Mouse (Mus musculus) MEL (cell line): ENCODE data around the gene Adamts14. TPM values are rescaled to one million over a fixed set of nuclear protein-coding genes. Genes with fewer than 3 reads are reported as not detected.

Source experiments
- DNase-seq: peaks from one replicate; pipeline ENCODE4 v3.0.0; 2011; ENCODE audit warnings: low read depth, low spot score
- H3K27ac ChIP-seq: 2 replicates; pipeline ENCODE4 v1.5.1; 2012; ENCODE audit warnings: low read depth, mild to moderate bottlenecking, control low read depth, low read length, moderate library complexity; ENCODE audit not compliant: control insufficient read depth
- H3K27me3 ChIP-seq, 2 experiments: fragments of 150-350 bp in 1 of 2; sonication (generic) in 1 of 2; 2 replicates each; pipeline ENCODE4 v1.6.1; 2012; ENCODE audit warnings: low read length in 2 of 2, mild to moderate bottlenecking in 2 of 2, improper control_type of control experiment in 1 of 2, moderate library complexity in 1 of 2; ENCODE audit not compliant: insufficient read depth in 2 of 2, control insufficient read depth in 1 of 2
- H3K36me3 ChIP-seq, 2 experiments: 2 replicates each; pipeline ENCODE4 v1.6.1; 2012 to 2014; ENCODE audit warnings: low read length in 2 of 2, improper control_type of control experiment in 1 of 2, inconsistent platforms in 1 of 2, mild to moderate bottlenecking in 1 of 2; ENCODE audit not compliant: insufficient read depth in 2 of 2, control insufficient read depth in 1 of 2
- H3K4me1 ChIP-seq, 2 experiments: fragments of 150-350 bp in 1 of 2; sonication (generic) in 1 of 2; 2 replicates each; pipeline ENCODE4 v1.6.1; 2012; ENCODE audit warnings: low read length in 2 of 2, improper control_type of control experiment in 1 of 2, mild to moderate bottlenecking in 1 of 2; ENCODE audit not compliant: insufficient read depth in 2 of 2, control insufficient read depth in 1 of 2
- H3K4me3 ChIP-seq, 2 experiments: fragments of 150-350 bp in 1 of 2; sonication (generic) in 1 of 2; 2 replicates each; pipeline ENCODE4 v1.5.1; 2012; ENCODE audit warnings: low read depth in 2 of 2, low read length in 2 of 2, mild to moderate bottlenecking in 2 of 2, moderate library complexity in 2 of 2, control low read depth in 1 of 2, improper control_type of control experiment in 1 of 2; ENCODE audit not compliant: control insufficient read depth in 1 of 2, insufficient read depth in 1 of 2
- H3K79me2 ChIP-seq: 2 replicates; pipeline ENCODE4 v1.6.1; 2012; ENCODE audit warnings: mild to moderate bottlenecking, low read length, moderate library complexity; ENCODE audit not compliant: control insufficient read depth, poor library complexity, insufficient read depth
- H3K9ac ChIP-seq: 2 replicates; pipeline ENCODE4 v1.6.1; 2012; ENCODE audit warnings: low read depth, mild to moderate bottlenecking, control low read depth, low read length, moderate library complexity; ENCODE audit not compliant: control insufficient read depth, poor library complexity, severe bottlenecking
- H3K9me3 ChIP-seq: fragments of 150-350 bp; sonication (generic); replicated peaks from 2 replicates; pipeline ENCODE4 v1.6.1; 2012; ENCODE audit warnings: mild to moderate bottlenecking, low read length, improper control_type of control experiment, moderate library complexity; ENCODE audit not compliant: insufficient read depth
- CHD1 ChIP-seq: IDR thresholded peaks from 2 replicates; pipeline ENCODE4 v1.6.1; 2012; ENCODE audit warnings: low read depth, mild to moderate bottlenecking, inconsistent platforms, low read length, improper control_type of control experiment
- CHD2 ChIP-seq: IDR thresholded peaks from 2 replicates; pipeline ENCODE4 v1.6.1; 2011; ENCODE audit warnings: low read length, improper control_type of control experiment
- E2F4 ChIP-seq: IDR thresholded peaks from 2 replicates; pipeline ENCODE4 v1.6.1; 2011; ENCODE audit warnings: low read depth, low read length, improper control_type of control experiment, borderline replicate concordance
- ELF1 ChIP-seq: IDR thresholded peaks from 2 replicates; pipeline ENCODE4 v1.6.1; 2014; ENCODE audit warnings: low read depth, mild to moderate bottlenecking, inconsistent platforms, low read length, improper control_type of control experiment, moderate library complexity
- EP300 ChIP-seq, 2 experiments: IDR thresholded peaks; 2 replicates each; pipeline ENCODE4 v1.6.1; 2011; ENCODE audit warnings: improper control_type of control experiment in 2 of 2, low read length in 2 of 2, low read depth in 1 of 2, mild to moderate bottlenecking in 1 of 2
- ETS1 ChIP-seq: IDR thresholded peaks from 2 replicates; pipeline ENCODE4 v1.6.1; 2012; ENCODE audit warnings: low read depth, mild to moderate bottlenecking, inconsistent platforms, low read length, improper control_type of control experiment, moderate library complexity
- GATA1 ChIP-seq: IDR thresholded peaks from 2 replicates; pipeline ENCODE4 v1.6.1; 2011; ENCODE audit warnings: low read depth, low read length, improper control_type of control experiment
- HCFC1 ChIP-seq: IDR thresholded peaks from 2 replicates; pipeline ENCODE4 v1.6.1; 2012; ENCODE audit warnings: low read depth, mild to moderate bottlenecking, inconsistent platforms, low read length, improper control_type of control experiment, moderate library complexity
- MAX ChIP-seq: IDR thresholded peaks from 2 replicates; pipeline ENCODE4 v1.6.1; 2011; ENCODE audit warnings: low read length, improper control_type of control experiment
- MAZ ChIP-seq: IDR thresholded peaks from 2 replicates; pipeline ENCODE4 v1.6.1; 2012; ENCODE audit warnings: low read depth, mild to moderate bottlenecking, inconsistent platforms, low read length, improper control_type of control experiment
- MEF2A ChIP-seq: IDR thresholded peaks from 2 replicates; pipeline ENCODE4 v1.6.1; 2014; ENCODE audit warnings: low read depth, mild to moderate bottlenecking, inconsistent platforms, low read length, improper control_type of control experiment; ENCODE audit not compliant: poor library complexity, insufficient replicate concordance, severe bottlenecking; ENCODE audit errors: extremely low read depth
- MYB ChIP-seq: IDR thresholded peaks from 2 replicates; pipeline ENCODE4 v1.6.1; 2011; ENCODE audit warnings: mild to moderate bottlenecking, low read depth, low read length, improper control_type of control experiment
- MYC ChIP-seq: IDR thresholded peaks from 2 replicates; pipeline ENCODE4 v1.6.1; 2011; ENCODE audit warnings: low read depth, mild to moderate bottlenecking, low read length, improper control_type of control experiment, moderate library complexity
- NELFE ChIP-seq: IDR thresholded peaks from 2 replicates; pipeline ENCODE4 v1.6.1; 2011; ENCODE audit warnings: low read depth, low read length, improper control_type of control experiment
- POLR2A ChIP-seq, 2 experiments: IDR thresholded peaks; 2 replicates each; pipeline ENCODE4 v1.6.1; 2011 to 2012; ENCODE audit warnings: low read length in 2 of 2, mild to moderate bottlenecking in 2 of 2, control low read depth in 1 of 2, improper control_type of control experiment in 1 of 2, low read depth in 1 of 2, moderate library complexity in 1 of 2; ENCODE audit not compliant: control insufficient read depth in 1 of 2, insufficient read depth in 1 of 2, poor library complexity in 1 of 2
- POLR2AphosphoS2 ChIP-seq: IDR thresholded peaks from 2 replicates; pipeline ENCODE4 v1.6.1; 2011; ENCODE audit warnings: low read length, improper control_type of control experiment
- POLR2AphosphoS5 ChIP-seq: IDR thresholded peaks from 2 replicates; pipeline ENCODE4 v1.6.1; 2012; ENCODE audit warnings: low read depth, borderline replicate concordance, mild to moderate bottlenecking, inconsistent platforms, low read length, moderate library complexity, mixed read lengths
- RAD21 ChIP-seq: IDR thresholded peaks from 2 replicates; pipeline ENCODE4 v1.6.1; 2011; ENCODE audit warnings: mild to moderate bottlenecking, low read depth, low read length, improper control_type of control experiment
- RCOR1 ChIP-seq: IDR thresholded peaks from 2 replicates; pipeline ENCODE4 v1.6.1; 2012; ENCODE audit warnings: low read depth, mild to moderate bottlenecking, inconsistent platforms, low read length, improper control_type of control experiment
- SIN3A ChIP-seq: IDR thresholded peaks from 2 replicates; pipeline ENCODE4 v1.6.1; 2012; ENCODE audit warnings: low read length, improper control_type of control experiment, inconsistent platforms
- SMC3 ChIP-seq: IDR thresholded peaks from 2 replicates; pipeline ENCODE4 v1.6.1; 2011; ENCODE audit warnings: low read depth, low read length, improper control_type of control experiment
- TAL1 ChIP-seq: IDR thresholded peaks from 2 replicates; pipeline ENCODE4 v1.6.1; 2012; ENCODE audit warnings: mild to moderate bottlenecking, inconsistent platforms, low read length, moderate library complexity, mixed read lengths
- TBP ChIP-seq: IDR thresholded peaks from 2 replicates; pipeline ENCODE4 v1.8.0; 2011; ENCODE audit warnings: low read depth, low read length, improper control_type of control experiment
- TCF12 ChIP-seq: IDR thresholded peaks from 2 replicates; pipeline ENCODE4 v1.6.1; 2014; ENCODE audit warnings: low read depth, mild to moderate bottlenecking, inconsistent platforms, low read length, improper control_type of control experiment, moderate library complexity
- UBTF ChIP-seq: IDR thresholded peaks from 2 replicates; pipeline ENCODE4 v1.6.1; 2012; ENCODE audit warnings: low read depth, mild to moderate bottlenecking, inconsistent platforms, low read length, improper control_type of control experiment, moderate library complexity, borderline replicate concordance; ENCODE audit not compliant: insufficient read depth
- ZC3H11A ChIP-seq: IDR thresholded peaks from 2 replicates; pipeline ENCODE4 v1.6.1; 2012; ENCODE audit warnings: low read depth, mild to moderate bottlenecking, inconsistent platforms, low read length, improper control_type of control experiment
- ZNF384 ChIP-seq: IDR thresholded peaks from 2 replicates; pipeline ENCODE4 v1.6.1; 2012; ENCODE audit warnings: low read depth, mild to moderate bottlenecking, inconsistent platforms, low read length, improper control_type of control experiment
- polyA plus RNA-seq, 2 experiments: library from polyadenylated mRNA; stranded (reverse) in 1 of 2; unstranded in 1 of 2; fragments of >175 nt in 1 of 2; fragments of >200 nt in 1 of 2; gene quantifications; 2 replicates each; pipeline versions ENCODE4 v1.2.1 to v1.2.4; 2012; ENCODE audit warnings: low replicate concordance in 2 of 2, low read depth in 1 of 2; ENCODE audit not compliant: insufficient read length in 2 of 2, insufficient read depth in 1 of 2, missing spikeins in 1 of 2
- total RNA-seq: library from RNA; depleted of rRNA; stranded (reverse); fragments of 300-350 nt; gene quantifications from 2 replicates; pipeline ENCODE4 v1.2.3, GENCODE M21; 2012

The Adamts14 gene
- total and polyA plus RNA-seq, 3 experiments = not detected

DNA sequence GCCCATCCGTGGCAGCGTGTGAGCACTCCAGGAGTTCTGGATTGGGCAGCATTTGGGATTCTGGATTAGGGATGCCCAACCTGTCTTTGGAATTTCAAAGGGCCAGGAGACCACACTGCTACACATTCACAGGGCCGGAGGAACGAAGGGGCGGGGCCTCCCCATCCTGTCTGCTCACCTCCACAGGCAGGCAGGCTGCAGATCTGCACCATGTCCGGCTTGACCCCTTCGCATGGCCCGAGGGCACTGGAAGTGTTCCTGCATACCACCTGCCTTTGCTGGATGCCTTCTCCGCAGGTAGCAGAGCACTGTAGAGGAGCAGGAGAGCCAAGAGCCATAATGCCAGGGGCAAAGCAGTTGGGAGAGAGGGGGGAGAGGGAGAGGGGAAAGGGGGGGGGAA, 72.2 kb downstream of the Adamts14 start:
- Histone ChIP-seq H3K27me3 (no peaks in the 10 kb centered on the region), H3K4me1 (no peaks in the 10 kb centered on the region), H3K36me3 (no peaks in the 10 kb centered on the region), H3K9me3 (no peaks in the 10 kb centered on the region), H3K9ac (no peak overlapping the region), H3K27ac (no peak overlapping the region), H3K79me2 (no peaks in the 10 kb centered on the region), H3K4me3 (no peak overlapping the region)
- TF ChIP-seq RCOR1 = no peak
- no peak for TF ChIP-seq ZC3H11A
- no peak for TF ChIP-seq POLR2AphosphoS2
- TF ChIP-seq MEF2A = no peak
- TF ChIP-seq TCF12 = no peak
- no peak for TF ChIP-seq ELF1
- TF ChIP-seq MAX = no peak
- TF ChIP-seq TBP = no peak
- no peak for TF ChIP-seq SMC3
- TF ChIP-seq HCFC1 = no peak
- no peak for TF ChIP-seq RAD21
- TF ChIP-seq CHD2 = no peak
- no peak for TF ChIP-seq MYB
- TF ChIP-seq NELFE = no peak
- TF ChIP-seq ZNF384 = no peak
- no peak for TF ChIP-seq MYC
- TF ChIP-seq TAL1 = no peak
- TF ChIP-seq UBTF = no peak
- no peak for TF ChIP-seq EP300 (IDR thresholded peaks at IDR 0.05; ENCODE audit: low read depth in 1 of 2, low read length in 2 of 2)
- TF ChIP-seq SIN3A = no peak
- no peak for DNase-seq

GRCm38 (mm10) chr10:61200232-61200820, 72.9 kb downstream of the Adamts14 start:
- no peak for DNase-seq
- H3K36me3 ChIP-seq = no peaks in the 10 kb centered on the region
- no peak overlapping the region for H3K4me3 ChIP-seq
- no peaks in the 10 kb centered on the region for H3K79me2 ChIP-seq
- TF ChIP-seq ELF1 (no peak), POLR2AphosphoS5 (no peak), E2F4 (no peak), MYB (no peak), GATA1 (no peak), ETS1 (no peak), POLR2A (IDR thresholded peaks at IDR 0.05; ENCODE audit: control insufficient read depth in 1 of 2, insufficient read depth in 1 of 2, low read depth in 1 of 2, low read length in 2 of 2, poor library complexity in 1 of 2) (no peak), SMC3 (no peak), MAZ (no peak), CHD1 (no peak)
- no peak overlapping the region for H3K9ac ChIP-seq
- H3K4me1 ChIP-seq = no peaks in the 10 kb centered on the region
- H3K27me3 ChIP-seq = no peaks in the 10 kb centered on the region
- no peaks in the 10 kb centered on the region for H3K9me3 ChIP-seq
- H3K27ac ChIP-seq = no peak overlapping the region
